Mouse (Mus musculus): ENCODE results near the gene Zkscan16. TPM values are rescaled to one million over a fixed set of nuclear protein-coding genes. Genes with fewer than 3 reads are reported as not detected.

The Zkscan16 gene
- polyA plus RNA-seq, 1 experiment from 2014 or later: 0.73 TPM

- ATAC-seq (ENCODE audit: low FRiP score) (no peak), DNase-seq (ENCODE audit: low spot score) (no peak)
- H3K4me2 ChIP-seq (replicated peaks; ENCODE audit: low read depth, low read length): no peak overlapping the region
- no peaks in the 10 kb centered on the region for H3K36me3 ChIP-seq (ENCODE audit: control insufficient read depth, insufficient read depth, low read length)
- no peak overlapping the region for H3K27ac ChIP-seq (ENCODE audit: low read depth, low read length)
- WGBS: 88% methylated on average over 4 of the region's 4 CpGs
- no peak overlapping the region for H3K4me3 ChIP-seq (ENCODE audit: low read depth, low read length)
- no peaks in the 10 kb centered on the region for H3K9me3 ChIP-seq (ENCODE audit: control insufficient read depth, low read length)
- H3K27me3 ChIP-seq (ENCODE audit: control insufficient read depth, insufficient read depth, low read length): no peaks in the 10 kb centered on the region
- H3K4me1 ChIP-seq (replicated peaks; ENCODE audit: control insufficient read depth, insufficient read depth, low read length): no peaks in the 10 kb centered on the region
- H3K9ac ChIP-seq (ENCODE audit: low read depth, low read length): no peak overlapping the region
These were observed 9.1 kb upstream of the Zkscan16 start for GRCm38 (mm10) chr4:58934308-58934707.

GRCm38 (mm10) chr4:58934746-58935476 lies 8.5 kb upstream of the Zkscan16 start:
- H3K27me3 ChIP-seq (ENCODE audit: control insufficient read depth, insufficient read depth, low read length): no peaks in the 10 kb centered on the region
- 45% methylated on average over 15 of the region's 15 CpGs for WGBS
- no peak overlapping the region for H3K4me2 ChIP-seq (replicated peaks; ENCODE audit: low read depth, low read length)
- no peaks in the 10 kb centered on the region for H3K4me1 ChIP-seq (replicated peaks; ENCODE audit: control insufficient read depth, insufficient read depth, low read length)
- no peaks in the 10 kb centered on the region for H3K36me3 ChIP-seq (ENCODE audit: control insufficient read depth, insufficient read depth, low read length)
- H3K27ac ChIP-seq (ENCODE audit: low read depth, low read length): no peak overlapping the region
- no peaks in the 10 kb centered on the region for H3K9me3 ChIP-seq (ENCODE audit: control insufficient read depth, low read length)
- DNase-seq (ENCODE audit: low spot score): peak; percentile 30
- ATAC-seq (ENCODE audit: low FRiP score): no peak
- H3K9ac ChIP-seq (ENCODE audit: low read depth, low read length): no peak overlapping the region
- H3K4me3 ChIP-seq (ENCODE audit: low read depth, low read length): no peak overlapping the region

GRCm38 (mm10) chr4:58935846-58936245 lies 7.6 kb upstream of the Zkscan16 start:
- no peak for DNase-seq (ENCODE audit: low spot score)
- WGBS: 45% methylated on average over 3 of the region's 3 CpGs
- no peaks in the 10 kb centered on the region for H3K9me3 ChIP-seq (ENCODE audit: control insufficient read depth, low read length)
- no peaks in the 10 kb centered on the region for H3K36me3 ChIP-seq (ENCODE audit: control insufficient read depth, insufficient read depth, low read length)
- H3K27ac ChIP-seq (ENCODE audit: low read depth, low read length): no peak overlapping the region
- no peak for ATAC-seq (ENCODE audit: low FRiP score)
- H3K4me1 ChIP-seq (replicated peaks; ENCODE audit: control insufficient read depth, insufficient read depth, low read length): no peaks in the 10 kb centered on the region
- H3K27me3 ChIP-seq (ENCODE audit: control insufficient read depth, insufficient read depth, low read length): no peaks in the 10 kb centered on the region
- no peak overlapping the region for H3K9ac ChIP-seq (ENCODE audit: low read depth, low read length)
- no peak overlapping the region for H3K4me3 ChIP-seq (ENCODE audit: low read depth, low read length)
- no peak overlapping the region for H3K4me2 ChIP-seq (replicated peaks; ENCODE audit: low read depth, low read length)

GRCm38 (mm10) chr4:58941638-58942037 lies 1.8 kb upstream of the Zkscan16 start:
- Histone ChIP-seq H3K9me3 (ENCODE audit: control insufficient read depth, low read length) (no peaks in the 10 kb centered on the region), H3K36me3 (ENCODE audit: control insufficient read depth, insufficient read depth, low read length) (no peaks in the 10 kb centered on the region), H3K4me2 (replicated peaks; ENCODE audit: low read depth, low read length) (no peak overlapping the region), H3K9ac (ENCODE audit: low read depth, low read length) (no peak overlapping the region), H3K27ac (ENCODE audit: low read depth, low read length) (no peak overlapping the region), H3K4me1 (replicated peaks; ENCODE audit: control insufficient read depth, insufficient read depth, low read length) (no peaks in the 10 kb centered on the region), H3K4me3 (ENCODE audit: low read depth, low read length) (no peak overlapping the region), H3K27me3 (ENCODE audit: control insufficient read depth, insufficient read depth, low read length) (no peaks in the 10 kb centered on the region)
- ATAC-seq (ENCODE audit: low FRiP score) (no peak), DNase-seq (ENCODE audit: low spot score) (no peak)

- no peak for DNase-seq (ENCODE audit: low spot score)
- Histone ChIP-seq H3K4me1 (replicated peaks; ENCODE audit: control insufficient read depth, insufficient read depth, low read length) (no peaks in the 10 kb centered on the region), H3K36me3 (ENCODE audit: control insufficient read depth, insufficient read depth, low read length) (no peaks in the 10 kb centered on the region), H3K9ac (ENCODE audit: low read depth, low read length) (peak overlapping the region; percentile 65; the same call in 1 of the 2 replicates), H3K27me3 (ENCODE audit: control insufficient read depth, insufficient read depth, low read length) (no peaks in the 10 kb centered on the region), H3K4me2 (replicated peaks; ENCODE audit: low read depth, low read length) (peak overlapping the region; percentile 66; the same call in 1 of the 2 replicates), H3K9me3 (ENCODE audit: control insufficient read depth, low read length) (no peaks in the 10 kb centered on the region), H3K27ac (ENCODE audit: low read depth, low read length) (no peak overlapping the region), H3K4me3 (ENCODE audit: low read depth, low read length) (no peak overlapping the region)
- WGBS: 79% methylated on average over 4 of the region's 4 CpGs
- peak; percentile 53 for ATAC-seq (ENCODE audit: low FRiP score)
These were observed 486 bp upstream of the Zkscan16 start for GRCm38 (mm10) chr4:58942942-58943341.

- no peaks in the 10 kb centered on the region for H3K9me3 ChIP-seq (ENCODE audit: control insufficient read depth, low read length)
- H3K36me3 ChIP-seq (ENCODE audit: control insufficient read depth, insufficient read depth, low read length): no peaks in the 10 kb centered on the region
- 21% methylated on average over 6 of the region's 6 CpGs for WGBS
- no peaks in the 10 kb centered on the region for H3K27me3 ChIP-seq (ENCODE audit: control insufficient read depth, insufficient read depth, low read length)
- no peak overlapping the region for H3K9ac ChIP-seq (ENCODE audit: low read depth, low read length)
- ATAC-seq (ENCODE audit: low FRiP score) (peak; percentile 36; the same call in 1 of the 2 replicates), DNase-seq (ENCODE audit: low spot score) (no peak)
- H3K4me3 ChIP-seq (ENCODE audit: low read depth, low read length): peak overlapping the region; percentile 64
- H3K4me1 ChIP-seq (replicated peaks; ENCODE audit: control insufficient read depth, insufficient read depth, low read length): no peaks in the 10 kb centered on the region
- peak overlapping the region; percentile 66 for H3K4me2 ChIP-seq (replicated peaks; ENCODE audit: low read depth, low read length)
- no peak overlapping the region for H3K27ac ChIP-seq (ENCODE audit: low read depth, low read length)
These were observed 752 bp downstream of the Zkscan16 start for GRCm38 (mm10) chr4:58944206-58944553.

GRCm38 (mm10) chr4:58944695-58945094 lies 1.3 kb downstream of the Zkscan16 start:
- no peak overlapping the region for H3K4me2 ChIP-seq (replicated peaks; ENCODE audit: low read depth, low read length)

GRCm38 (mm10) chr4:58948391-58948790 lies 5.0 kb downstream of the Zkscan16 start:
- H3K4me2 ChIP-seq (replicated peaks; ENCODE audit: low read depth, low read length): no peak overlapping the region
- DNase-seq (ENCODE audit: low spot score) (no peak), ATAC-seq (ENCODE audit: low FRiP score) (no peak)
- no peak overlapping the region for H3K4me3 ChIP-seq (ENCODE audit: low read depth, low read length)
- no peaks in the 10 kb centered on the region for H3K27me3 ChIP-seq (ENCODE audit: control insufficient read depth, insufficient read depth, low read length)
- no peak overlapping the region for H3K27ac ChIP-seq (ENCODE audit: low read depth, low read length)
- 87% methylated on average over 4 of the region's 4 CpGs for WGBS
- no peak overlapping the region for H3K9ac ChIP-seq (ENCODE audit: low read depth, low read length)
- no peaks in the 10 kb centered on the region for H3K4me1 ChIP-seq (replicated peaks; ENCODE audit: control insufficient read depth, insufficient read depth, low read length)
- H3K9me3 ChIP-seq (ENCODE audit: control insufficient read depth, low read length): no peaks in the 10 kb centered on the region
- no peaks in the 10 kb centered on the region for H3K36me3 ChIP-seq (ENCODE audit: control insufficient read depth, insufficient read depth, low read length)

More at GRCm38 (mm10) chr4:58944695-58945094, 1.3 kb downstream of the Zkscan16 start:
- Histone ChIP-seq H3K27me3 (ENCODE audit: control insufficient read depth, insufficient read depth, low read length) (no peaks in the 10 kb centered on the region), H3K9me3 (ENCODE audit: control insufficient read depth, low read length) (no peaks in the 10 kb centered on the region), H3K4me3 (ENCODE audit: low read depth, low read length) (no peak overlapping the region), H3K9ac (ENCODE audit: low read depth, low read length) (no peak overlapping the region), H3K4me1 (replicated peaks; ENCODE audit: control insufficient read depth, insufficient read depth, low read length) (no peaks in the 10 kb centered on the region), H3K36me3 (ENCODE audit: control insufficient read depth, insufficient read depth, low read length) (no peaks in the 10 kb centered on the region), H3K27ac (ENCODE audit: low read depth, low read length) (no peak overlapping the region)
- no peak for ATAC-seq (ENCODE audit: low FRiP score)
- no peak for DNase-seq (ENCODE audit: low spot score)
- WGBS: 71% methylated on average over 5 of the region's 5 CpGs

GRCm38 (mm10) chr4:58952630-58953029 lies 9.2 kb downstream of the Zkscan16 start:
- WGBS: 91% methylated on average over 11 of the region's 11 CpGs
- H3K4me2 ChIP-seq (replicated peaks; ENCODE audit: low read depth, low read length): no peak overlapping the region
- no peaks in the 10 kb centered on the region for H3K4me1 ChIP-seq (replicated peaks; ENCODE audit: control insufficient read depth, insufficient read depth, low read length)
- H3K9me3 ChIP-seq (ENCODE audit: control insufficient read depth, low read length): no peaks in the 10 kb centered on the region
- H3K9ac ChIP-seq (ENCODE audit: low read depth, low read length): no peak overlapping the region
- H3K4me3 ChIP-seq (ENCODE audit: low read depth, low read length): no peak overlapping the region
- no peaks in the 10 kb centered on the region for H3K27me3 ChIP-seq (ENCODE audit: control insufficient read depth, insufficient read depth, low read length)
- DNase-seq (ENCODE audit: low spot score): no peak
- no peak for ATAC-seq (ENCODE audit: low FRiP score)
- H3K27ac ChIP-seq (ENCODE audit: low read depth, low read length): no peak overlapping the region
- no peaks in the 10 kb centered on the region for H3K36me3 ChIP-seq (ENCODE audit: control insufficient read depth, insufficient read depth, low read length)
